Mouse (Mus musculus) cortical plate, adult 2 months (tissue): Measurements from ENCODE around the gene Scarb2. TPM values are rescaled to one million over a fixed set of nuclear protein-coding genes. Genes with fewer than 3 reads are reported as not detected.
"Not testable (repeated sequence)": the region's sequence is repeated elsewhere in the genome, so short reads cannot be mapped to it uniquely, and the experiment has no call there.

ENCODE experiments used
- H3K27ac ChIP-seq: fragments of 200-500 bp; 2 replicates; pipeline ENCODE4 v1.5.1; 2012; ENCODE audit warnings: low read length, control low read depth, inconsistent platforms; ENCODE audit not compliant: insufficient read depth
- H3K4me1 ChIP-seq: fragments of 200-500 bp; 2 replicates; pipeline ENCODE4 v1.6.1; 2011; ENCODE audit warnings: low read length; ENCODE audit not compliant: control insufficient read depth, insufficient read depth
- H3K4me3 ChIP-seq: fragments of 200-500 bp; 2 replicates; pipeline ENCODE4 v1.5.1; 2011; ENCODE audit warnings: mild to moderate bottlenecking, low read length, control low read depth; ENCODE audit not compliant: insufficient read depth
- CTCF ChIP-seq: fragments of 200-500 bp; IDR thresholded peaks from 2 replicates; pipeline ENCODE4 v1.5.1; 2011; ENCODE audit warnings: mild to moderate bottlenecking, control low read depth, low read length; ENCODE audit not compliant: insufficient read depth; ENCODE audit errors: extremely low read depth
- POLR2A ChIP-seq: fragments of 200-500 bp; IDR thresholded peaks from 2 replicates; pipeline ENCODE4 v1.6.1; 2011; ENCODE audit warnings: mild to moderate bottlenecking, low read length, control low read depth; ENCODE audit not compliant: insufficient read depth; ENCODE audit errors: extremely low read depth
- polyA plus RNA-seq: library from polyadenylated mRNA; depleted of rRNA; stranded (reverse); fragments of >200 nt; gene quantifications from 2 replicates; pipeline ENCODE4 v1.2.3, GENCODE M21; 2012; rRNA removed

Gene Scarb2
- polyA plus RNA-seq, result 63.7 and 66.4 TPM in 2 replicates

DNA sequence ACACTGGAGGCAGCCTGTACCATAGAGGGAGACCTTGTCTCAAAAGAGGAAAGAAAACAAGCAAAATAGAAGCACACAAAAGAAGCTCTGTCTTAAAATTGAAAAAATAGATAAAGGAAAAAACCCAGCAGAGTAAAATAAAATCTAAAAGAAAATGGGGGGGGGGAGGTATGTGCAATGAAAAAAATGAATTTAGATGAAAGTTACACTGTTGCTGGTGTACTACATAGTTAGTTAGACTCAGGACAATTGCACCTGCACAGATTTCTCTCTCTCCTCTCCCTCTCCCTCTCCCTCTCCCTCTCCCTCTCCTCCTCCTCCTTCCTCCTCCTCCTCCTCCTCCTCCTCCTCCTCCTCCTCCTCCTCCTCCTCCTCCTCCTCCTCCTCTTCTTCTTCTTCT, at the start of gene Scarb2:
Gene Scarb2 (minus strand): TSS at position 101 of the 400 bp plus-strand sequence.
- Histone ChIP-seq H3K4me1 (peaks cover 12% of the 10 kb centered on the region; the same call in 1 of the 2 replicates), H3K4me3 (peak within 1 kb of the TSS; percentile 90), H3K27ac (peak within 1 kb of the TSS; percentile 62; the same call in 1 of the 2 replicates)
- TF ChIP-seq POLR2A (no peak), CTCF (no peak)

DNA sequence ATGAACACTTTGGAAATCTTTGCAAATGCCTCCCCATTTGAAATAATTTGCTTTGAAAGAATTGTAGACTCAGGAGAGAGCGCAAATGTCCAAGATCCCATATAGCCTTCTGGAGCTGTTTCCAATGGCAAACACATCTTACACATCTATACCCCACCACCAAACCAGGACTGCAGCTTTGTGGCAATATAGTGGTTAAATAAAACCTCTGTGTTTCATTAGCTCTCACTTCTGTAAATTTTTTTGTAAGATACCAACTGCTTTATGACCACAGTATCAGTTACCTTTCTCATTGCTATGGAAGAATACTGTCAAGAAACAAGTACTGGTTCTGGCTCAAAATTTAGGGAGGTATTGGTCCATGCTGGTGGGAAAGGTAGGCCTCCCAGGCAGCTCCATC, 49.3 kb upstream of the Scarb2 start:
- H3K27ac ChIP-seq, result no peak overlapping the region
- no peaks in the 10 kb centered on the region for H3K4me1 ChIP-seq
- no peak for TF ChIP-seq POLR2A
- no peak for TF ChIP-seq CTCF
- H3K4me3 ChIP-seq, result no peak overlapping the region

DNA sequence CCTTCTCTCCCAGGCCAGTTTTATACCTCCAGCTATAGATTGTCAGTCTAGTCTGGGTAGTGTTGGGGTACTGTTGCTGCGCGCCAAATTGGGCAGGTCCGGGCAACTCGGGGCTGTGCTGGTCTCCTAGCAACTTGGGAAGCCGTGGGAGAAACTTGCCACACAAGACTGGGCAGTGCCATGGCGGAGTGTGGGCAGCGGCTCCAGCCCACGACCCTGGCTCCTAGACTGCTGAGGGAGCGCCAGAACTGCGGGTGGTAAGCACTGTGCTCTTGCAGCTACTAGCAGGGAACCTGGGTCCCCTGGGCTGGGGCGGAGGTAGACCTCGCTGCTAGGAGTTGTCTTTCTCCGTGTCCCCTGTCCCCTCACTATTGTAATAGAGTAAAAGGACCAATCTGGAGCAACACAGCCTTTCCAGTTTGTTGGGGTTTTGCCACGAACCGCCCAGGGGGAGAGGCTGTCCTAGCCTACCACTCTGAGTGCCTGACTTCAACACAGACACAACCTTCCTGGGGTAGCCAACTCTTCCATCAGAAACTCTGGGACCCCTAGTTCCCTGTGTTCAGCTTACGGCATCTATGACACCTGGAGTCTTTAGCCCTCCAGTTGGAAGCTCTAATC, 48.4 kb upstream of the Scarb2 start, which contains the start of gene Fam47e:
Gene Fam47e (plus strand): TSS at position 179 of the 621 bp plus-strand sequence.
- TF ChIP-seq POLR2A, result no peak
- no peak for TF ChIP-seq CTCF
- Histone ChIP-seq H3K27ac (0 out of 2 replicates have a peak within 1 kb of the TSS, but pooled peaks have one; percentile 13), H3K4me1 (no peaks in the 10 kb centered on the region)

DNA sequence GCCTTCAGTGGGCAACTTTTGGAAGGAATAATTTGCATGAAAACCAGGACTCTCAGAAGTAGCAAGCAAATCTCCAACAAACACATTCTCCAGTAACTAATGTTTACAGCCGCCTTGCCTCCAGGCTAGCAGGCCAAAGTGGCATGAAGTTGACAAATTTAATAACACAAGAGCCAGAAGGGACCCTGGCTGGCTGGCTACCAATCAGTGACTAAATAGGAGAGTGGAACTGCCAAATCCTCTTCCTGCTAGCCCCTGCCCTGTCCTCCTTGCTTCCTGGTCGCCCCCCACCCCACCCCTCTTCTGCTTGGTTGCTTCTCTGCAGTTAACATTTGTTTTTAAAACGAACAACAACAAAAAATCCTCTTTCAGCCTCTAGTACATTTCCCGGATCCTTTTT, 47.8 kb upstream of the Scarb2 start:
- Histone ChIP-seq H3K4me1 (no peaks in the 10 kb centered on the region), H3K4me3 (no peak overlapping the region), H3K27ac (no peak overlapping the region)
- TF ChIP-seq POLR2A (no peak), CTCF (no peak)

More for the DNA sequence above, 48.4 kb upstream of the Scarb2 start, which contains the start of gene Fam47e:
- no peak within 1 kb of the TSS for H3K4me3 ChIP-seq

DNA sequence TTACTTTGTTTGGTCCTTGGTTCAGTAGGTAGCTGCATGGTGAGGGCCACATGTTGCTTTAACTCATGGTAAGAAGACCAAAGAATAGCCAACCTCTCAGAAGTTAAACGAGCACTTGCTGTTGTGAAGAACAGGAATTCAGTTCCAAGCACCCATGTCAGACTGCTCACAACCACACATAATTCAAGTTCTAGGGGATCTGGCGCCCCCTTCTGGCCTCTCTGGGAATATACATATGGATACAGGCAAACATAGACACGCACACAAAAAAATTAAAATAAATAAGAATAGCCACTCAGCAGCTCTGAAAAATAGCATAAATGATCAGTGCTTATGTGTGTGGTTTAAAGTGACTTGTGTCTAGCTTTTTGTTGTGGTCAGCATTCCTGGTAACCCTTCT, 47.3 kb upstream of the Scarb2 start:
- Histone ChIP-seq H3K4me1 (no peaks in the 10 kb centered on the region), H3K4me3 (no peak overlapping the region), H3K27ac (no peak overlapping the region)
- TF ChIP-seq CTCF, result no peak
- no peak for TF ChIP-seq POLR2A

DNA sequence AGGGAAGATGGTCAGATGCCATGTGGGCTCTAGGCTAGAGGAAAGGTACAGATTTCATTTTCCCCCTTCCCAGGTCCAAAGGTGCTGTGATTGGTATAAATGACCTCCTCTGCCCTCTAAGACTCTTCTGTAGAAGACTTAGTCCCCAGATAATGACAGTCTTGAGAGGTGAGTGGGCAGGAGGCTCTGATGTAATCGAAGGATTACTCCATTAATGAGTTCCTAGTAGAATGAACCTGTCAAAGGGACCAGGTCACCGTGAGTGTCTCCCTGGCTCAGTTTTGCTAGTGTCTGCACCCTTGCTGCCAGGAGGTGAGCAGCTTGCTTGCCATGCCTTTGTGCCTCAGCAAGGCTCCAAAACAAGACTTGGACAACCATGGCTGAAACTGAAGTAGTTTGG, 46.0 kb upstream of the Scarb2 start:
- H3K4me3 ChIP-seq, result no peak overlapping the region
- H3K27ac ChIP-seq, result no peak overlapping the region
- no peaks in the 10 kb centered on the region for H3K4me1 ChIP-seq
- TF ChIP-seq POLR2A, result no peak
- TF ChIP-seq CTCF, result no peak

DNA sequence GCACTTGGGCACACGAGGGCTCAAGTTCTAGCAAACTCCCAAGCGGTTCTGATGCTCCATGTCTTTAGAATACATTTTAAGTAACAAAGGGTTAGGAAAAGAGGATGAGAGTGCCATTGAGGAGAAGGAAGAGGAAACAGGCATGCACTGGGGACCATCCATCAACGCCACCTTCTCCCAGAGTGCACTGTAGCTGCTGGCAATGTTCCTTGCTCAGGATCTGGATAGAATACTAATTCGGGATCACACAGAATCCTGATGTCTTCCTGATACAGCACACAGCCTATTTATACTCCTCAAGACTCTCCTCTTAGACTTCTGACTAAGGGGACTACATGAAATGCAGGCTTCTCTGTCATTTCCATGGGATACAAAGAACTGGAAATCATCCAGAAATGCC, 33.1 kb upstream of the Scarb2 start:
- H3K27ac ChIP-seq, result no peak overlapping the region
- H3K4me3 ChIP-seq, result no peak overlapping the region
- TF ChIP-seq POLR2A, result no peak
- no peak for TF ChIP-seq CTCF
- no peaks in the 10 kb centered on the region for H3K4me1 ChIP-seq

DNA sequence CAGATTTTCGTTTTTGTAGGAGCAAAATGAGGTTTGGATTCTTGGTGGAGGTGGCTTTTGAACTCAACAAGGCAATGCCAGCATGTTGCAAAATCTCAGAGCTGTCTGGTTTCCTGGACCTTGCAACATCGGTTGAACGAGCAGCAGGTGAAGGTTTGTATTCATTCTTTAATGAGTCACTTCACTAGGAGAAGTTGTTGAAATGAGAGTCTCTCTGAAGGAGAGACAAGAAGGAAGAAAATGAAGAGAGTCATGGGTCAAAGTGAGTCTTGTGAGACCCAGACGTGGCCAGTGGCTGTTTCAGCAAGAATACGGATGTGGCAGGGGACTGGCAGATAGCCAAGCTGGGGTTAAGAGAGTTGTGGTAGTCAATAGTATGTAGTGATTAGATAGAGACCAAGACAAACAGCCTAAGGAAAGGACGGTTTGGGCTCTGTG, 18.2 kb upstream of the Scarb2 start:
- Histone ChIP-seq H3K27ac (no peak overlapping the region), H3K4me3 (no peak overlapping the region), H3K4me1 (no peaks in the 10 kb centered on the region)
- TF ChIP-seq POLR2A (no peak), CTCF (no peak)

DNA sequence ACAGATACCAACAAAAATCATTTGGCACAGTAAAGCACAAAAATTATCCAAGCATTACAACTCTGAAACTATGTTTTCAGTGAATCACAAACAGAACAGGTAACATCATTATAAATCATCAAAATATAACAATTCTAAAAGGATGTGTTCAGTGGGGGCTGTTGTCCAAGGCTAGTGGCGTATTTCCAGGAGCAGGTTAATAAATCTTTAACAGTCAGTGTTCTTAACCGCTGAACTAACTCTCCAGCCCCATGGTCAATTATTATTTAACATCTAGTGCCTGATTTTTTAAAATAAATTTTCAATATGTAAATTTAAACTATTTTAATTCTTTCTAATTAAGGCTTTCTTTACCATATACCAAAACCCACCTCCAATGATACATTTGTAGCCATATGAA, 14.5 kb upstream of the Scarb2 start:
- H3K27ac ChIP-seq, H3K4me3 ChIP-seq, H3K4me1 ChIP-seq: not testable (repeated sequence)

DNA sequence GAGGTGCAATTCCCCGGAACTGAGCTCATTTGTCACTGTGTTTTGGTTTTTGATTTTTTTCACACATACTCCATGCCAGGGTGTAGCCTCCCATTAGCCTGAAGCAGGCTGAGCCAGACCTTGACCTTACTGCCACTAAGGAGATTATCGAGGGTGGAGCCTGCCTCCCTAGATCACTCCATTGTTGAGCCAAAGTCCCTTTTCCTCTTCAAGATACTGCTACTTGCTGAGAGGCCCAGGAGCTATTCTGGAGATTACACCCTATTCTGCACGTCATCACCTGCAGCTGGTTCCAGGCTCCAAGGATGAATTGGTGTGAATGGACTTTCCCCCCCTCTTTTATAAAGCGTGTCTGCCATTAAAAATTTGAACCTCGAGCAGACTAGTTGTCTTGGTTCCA, 5.4 kb upstream of the Scarb2 start:
- Histone ChIP-seq H3K27ac (no peak overlapping the region), H3K4me1 (no peaks in the 10 kb centered on the region), H3K4me3 (no peak overlapping the region)
- no peak for TF ChIP-seq CTCF
- TF ChIP-seq POLR2A, result no peak
